Mouse (Mus musculus) hindbrain, postnatal 0 days (tissue): Measurements from ENCODE around the gene Nrde2. TPM values are rescaled to one million over a fixed set of nuclear protein-coding genes. Genes with fewer than 3 reads are reported as not detected.

ENCODE experiments used
- ATAC-seq: fragments of 200-750 bp; cut with Nextera tagmentation; 2 replicates; pipeline ENCODE4 v1.8.0; 2017; ENCODE audit warnings: mild to moderate bottlenecking, moderate TSS enrichment, moderate library complexity
- DNase-seq: peaks from one replicate; pipeline ENCODE4 v3.0.0-alpha.2; 2015; ENCODE audit warnings: low spot score
- H3K27ac ChIP-seq: fragments of 300-500 bp; sonication (generic); 2 replicates; pipeline ENCODE4 v1.5.1; 2014; ENCODE audit warnings: mild to moderate bottlenecking
- H3K27me3 ChIP-seq: fragments of 300-500 bp; sonication (generic); 2 replicates; pipeline ENCODE4 v1.6.1; 2014; ENCODE audit warnings: low read length, mixed read lengths; ENCODE audit not compliant: insufficient read depth
- H3K36me3 ChIP-seq: fragments of 300-500 bp; sonication (generic); 2 replicates; pipeline ENCODE4 v1.6.1; 2014; ENCODE audit warnings: low read length, mixed read lengths; ENCODE audit not compliant: insufficient read depth
- H3K4me1 ChIP-seq: fragments of 300-500 bp; sonication (generic); 2 replicates; pipeline ENCODE4 v1.6.1; 2014; ENCODE audit warnings: antibody characterized with exemption, low read length, mixed read lengths; ENCODE audit not compliant: insufficient read depth
- H3K4me2 ChIP-seq: fragments of 300-500 bp; sonication (generic); 2 replicates; pipeline ENCODE4 v1.6.1; 2014; ENCODE audit warnings: low read depth, mild to moderate bottlenecking, low read length, moderate library complexity, mixed read lengths
- H3K4me3 ChIP-seq: fragments of 300-500 bp; sonication (generic); 2 replicates; pipeline ENCODE4 v1.5.1; 2014; ENCODE audit warnings: low read length
- H3K9ac ChIP-seq: fragments of 300-500 bp; sonication (generic); replicated peaks from 2 replicates; pipeline ENCODE4 v1.6.1; 2014; ENCODE audit warnings: mild to moderate bottlenecking, low read length, moderate library complexity, mixed read lengths
- H3K9me3 ChIP-seq: fragments of 300-500 bp; sonication (generic); 2 replicates; pipeline ENCODE4 v1.6.1; 2016; ENCODE audit warnings: low read length, mixed read lengths
- CTCF ChIP-seq: IDR thresholded peaks from 2 replicates; pipeline ENCODE4 v1.5.1; 2016; ENCODE audit warnings: antibody characterized with exemption, control low read depth, low read depth
- WGBS: fragments of 180-500 bp; shearing (Covaris S2); extraction: QIAGEN DNeasy Blood & Tissue Kit; methylation state at CpG from one replicate; pipeline ENCODE4 v1.1.7; 2014; 5-methylcytosine and 5-hydroxymethylcytosine counted together
- polyA plus RNA-seq: library from polyadenylated mRNA; unstranded; fragments of >200 nt; fragmentation: Nextera tagmentation; extraction: Ambion mirVana; gene quantifications from 2 replicates; pipeline ENCODE4 v1.2.1, GENCODE M21; 2015
- total RNA-seq: library from RNA; depleted of rRNA; stranded (reverse); fragments of >200 nt; gene quantifications from 2 replicates; pipeline ENCODE4 v1.2.3, GENCODE M21; 2014

Gene Nrde2
- total and polyA plus RNA-seq, 2 experiments from 2014 or later = 13.6 to 20.5 TPM

GRCm38 (mm10) chr12:100167502-100167901, 8.0 kb upstream of the Nrde2 start:
- Histone ChIP-seq H3K9ac (no peak overlapping the region), H3K27me3 (no peaks in the 10 kb centered on the region), H3K4me3 (no peak overlapping the region), H3K27ac (peak overlapping the region; percentile 78; the same call in 1 of the 2 replicates), H3K4me1 (peaks cover 5% of the 10 kb centered on the region; the same call in 1 of the 2 replicates), H3K9me3 (no peaks in the 10 kb centered on the region), H3K4me2 (peak overlapping the region; percentile 52; the same call in 1 of the 2 replicates), H3K36me3 (no peaks in the 10 kb centered on the region)
- ATAC-seq = no peak
- no peak for DNase-seq
- TF ChIP-seq CTCF = no peak
- WGBS = 89% methylated on average over 1 of the region's 1 CpGs

- H3K27ac ChIP-seq = peak overlapping the region; percentile 11; the same call in 1 of the 2 replicates
- 48% methylated on average over 8 of the region's 8 CpGs for WGBS
Observed at GRCm38 (mm10) chr12:100166939-100167338, 7.5 kb upstream of the Nrde2 start.

GRCm38 (mm10) chr12:100166177-100166576, 6.7 kb upstream of the Nrde2 start:
- no peak overlapping the region for H3K9ac ChIP-seq
- DNase-seq (peak; percentile 89), ATAC-seq (peak; percentile 87)
- H3K4me2 ChIP-seq = no peak overlapping the region
- H3K9me3 ChIP-seq = no peaks in the 10 kb centered on the region
- H3K27me3 ChIP-seq = no peaks in the 10 kb centered on the region
- peak; percentile 87 for TF ChIP-seq CTCF
- H3K4me1 ChIP-seq = peaks cover 5% of the 10 kb centered on the region; the same call in 1 of the 2 replicates
- 0 out of 2 replicates have a peak overlapping the region, but pooled peaks have one; percentile 16 for H3K27ac ChIP-seq
- no peaks in the 10 kb centered on the region for H3K36me3 ChIP-seq
- WGBS = 7% methylated on average over 3 of the region's 3 CpGs
- no peak overlapping the region for H3K4me3 ChIP-seq

More at GRCm38 (mm10) chr12:100166939-100167338, 7.5 kb upstream of the Nrde2 start:
- Histone ChIP-seq H3K27me3 (no peaks in the 10 kb centered on the region), H3K4me2 (no peak overlapping the region), H3K36me3 (no peaks in the 10 kb centered on the region), H3K9ac (no peak overlapping the region), H3K4me3 (no peak overlapping the region), H3K4me1 (peaks cover 5% of the 10 kb centered on the region; the same call in 1 of the 2 replicates), H3K9me3 (no peaks in the 10 kb centered on the region)
- TF ChIP-seq CTCF = no peak
- DNase-seq (peak; percentile 31), ATAC-seq (no peak)

GRCm38 (mm10) chr12:100164991-100165500, 5.6 kb upstream of the Nrde2 start:
- Histone ChIP-seq H3K4me3 (no peak overlapping the region), H3K27me3 (no peaks in the 10 kb centered on the region), H3K9me3 (no peaks in the 10 kb centered on the region), H3K4me2 (no peak overlapping the region), H3K27ac (no peak overlapping the region), H3K4me1 (peaks cover 5% of the 10 kb centered on the region; the same call in 1 of the 2 replicates), H3K9ac (no peak overlapping the region), H3K36me3 (no peaks in the 10 kb centered on the region)
- WGBS = 80% methylated on average over 7 of the region's 7 CpGs
- ATAC-seq (no peak), DNase-seq (no peak)
- TF ChIP-seq CTCF = no peak

GRCm38 (mm10) chr12:100152466-100152865, 7.0 kb downstream of the Nrde2 start:
- H3K4me2 ChIP-seq = no peak overlapping the region
- no peaks in the 10 kb centered on the region for H3K9me3 ChIP-seq
- no peak overlapping the region for H3K4me3 ChIP-seq
- no peaks in the 10 kb centered on the region for H3K27me3 ChIP-seq
- no peak for TF ChIP-seq CTCF
- ATAC-seq = no peak
- WGBS = 93% methylated on average over 7 of the region's 7 CpGs
- no peak overlapping the region for H3K27ac ChIP-seq
- no peak for DNase-seq
- peaks cover 20% of the 10 kb centered on the region for H3K36me3 ChIP-seq
- H3K9ac ChIP-seq = no peak overlapping the region
- H3K4me1 ChIP-seq = no peaks in the 10 kb centered on the region

- 76% methylated on average over 5 of the region's 5 CpGs for WGBS
- no peaks in the 10 kb centered on the region for H3K4me1 ChIP-seq
- no peak overlapping the region for H3K4me2 ChIP-seq
- H3K27ac ChIP-seq = no peak overlapping the region
- H3K4me3 ChIP-seq = no peak overlapping the region
- H3K9me3 ChIP-seq = no peaks in the 10 kb centered on the region
- no peaks in the 10 kb centered on the region for H3K27me3 ChIP-seq
- peaks cover 53% of the 10 kb centered on the region for H3K36me3 ChIP-seq
- ATAC-seq (no peak), DNase-seq (no peak)
- H3K9ac ChIP-seq = no peak overlapping the region
- no peak for TF ChIP-seq CTCF
Observed at GRCm38 (mm10) chr12:100144269-100144668, 15.2 kb downstream of the Nrde2 start.

- no peak for ATAC-seq
- H3K4me2 ChIP-seq = no peak overlapping the region
- no peak overlapping the region for H3K27ac ChIP-seq
- DNase-seq = no peak
- H3K4me1 ChIP-seq = no peaks in the 10 kb centered on the region
- no peaks in the 10 kb centered on the region for H3K27me3 ChIP-seq
- WGBS = 94% methylated on average over 9 of the region's 9 CpGs
- H3K4me3 ChIP-seq = no peak overlapping the region
- H3K9ac ChIP-seq = no peak overlapping the region
- H3K36me3 ChIP-seq = peaks cover 52% of the 10 kb centered on the region
- TF ChIP-seq CTCF = no peak
- H3K9me3 ChIP-seq = no peaks in the 10 kb centered on the region
Observed at GRCm38 (mm10) chr12:100143737-100144136, 15.7 kb downstream of the Nrde2 start.
